Mouse (Mus musculus): ENCODE measurements at regions not wholly inside any gene's neighbourhood (a gene's known extent, or its start where the extent isn't known, plus 50 kb on each side); places are given as distances from the start of the nearest gene placed in this dataset.
"Not testable (repeated sequence)": the region's sequence is repeated elsewhere in the genome, so short reads cannot be mapped to it uniquely, and the experiment has no call there.

- H3K27ac ChIP-seq (ENCODE audit: low read length): not testable (repeated sequence)
- WGBS: 83% methylated on average over 18 of the region's 18 CpGs
These were observed 62.3 kb upstream of the Ccnh start for GRCm38 (mm10) chr13:85126573-85127547.

DNA sequence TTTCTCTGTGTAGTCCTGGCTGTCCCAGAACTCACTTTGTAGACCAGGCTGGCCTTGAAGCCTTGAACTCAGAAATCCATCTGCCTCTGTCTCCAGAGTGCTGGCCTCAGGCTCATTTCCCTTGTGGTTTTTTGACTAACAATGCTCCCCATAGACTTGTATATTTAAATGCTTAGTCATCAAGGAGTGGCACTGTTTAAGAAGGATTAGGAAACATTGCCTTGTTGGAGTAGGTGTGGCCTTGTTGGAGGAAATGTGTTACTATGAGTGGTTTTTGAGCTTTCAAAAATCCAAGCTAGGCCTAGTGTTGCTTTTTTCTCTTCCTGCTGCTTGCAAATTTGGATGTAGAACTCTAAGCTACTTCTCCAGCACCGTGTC is 61.7 kb upstream of the Ccnh start:
- 65% methylated on average over 1 of the region's 1 CpGs for WGBS
- Histone ChIP-seq H3K4me1 (replicated peaks; ENCODE audit: control insufficient read depth, insufficient read depth, low read length) (no peaks in the 10 kb centered on the region), H3K9me3 (ENCODE audit: control insufficient read depth, low read length) (no peaks in the 10 kb centered on the region), H3K36me3 (ENCODE audit: control insufficient read depth, insufficient read depth, low read length) (no peaks in the 10 kb centered on the region), H3K27me3 (ENCODE audit: control insufficient read depth, insufficient read depth, low read depth, low read length) (no peaks in the 10 kb centered on the region), H3K27ac (ENCODE audit: low read length) (no peak overlapping the region), H3K4me3 (ENCODE audit: low read length) (no peak overlapping the region), H3K9ac (ENCODE audit: low read length) (no peak overlapping the region), H3K4me2 (ENCODE audit: low read depth, low read length) (no peak overlapping the region)
- no peak for ATAC-seq (ENCODE audit: low read depth)

More at GRCm38 (mm10) chr13:85126573-85127547, 62.3 kb upstream of the Ccnh start:
- not testable (repeated sequence) for H3K4me3 ChIP-seq (ENCODE audit: low read length); H3K4me1 ChIP-seq (replicated peaks; ENCODE audit: control insufficient read depth, insufficient read depth, low read length); H3K36me3 ChIP-seq (ENCODE audit: control insufficient read depth, insufficient read depth, low read length); H3K9ac ChIP-seq (ENCODE audit: low read length); H3K4me2 ChIP-seq (ENCODE audit: low read depth, low read length); H3K9me3 ChIP-seq (ENCODE audit: control insufficient read depth, low read length); H3K27me3 ChIP-seq (ENCODE audit: control insufficient read depth, insufficient read depth, low read depth, low read length)
- ATAC-seq (ENCODE audit: low read depth): peak; percentile 100

All from lung, embryonic 16.5 days (tissue).